Mouse (Mus musculus) mesoderm, embryonic 11.5 days (tissue): ENCODE data around the gene Ces3b.
"Not testable (repeated sequence)": the region's sequence is repeated elsewhere in the genome, so short reads cannot be mapped to it uniquely, and the experiment has no call there.

ENCODE experiments used
- DNase-seq: peaks from one replicate; pipeline ENCODE4 v3.0.0-alpha.2; 2012; ENCODE audit warnings: low read depth, low spot score

Ces3b gene

DNA sequence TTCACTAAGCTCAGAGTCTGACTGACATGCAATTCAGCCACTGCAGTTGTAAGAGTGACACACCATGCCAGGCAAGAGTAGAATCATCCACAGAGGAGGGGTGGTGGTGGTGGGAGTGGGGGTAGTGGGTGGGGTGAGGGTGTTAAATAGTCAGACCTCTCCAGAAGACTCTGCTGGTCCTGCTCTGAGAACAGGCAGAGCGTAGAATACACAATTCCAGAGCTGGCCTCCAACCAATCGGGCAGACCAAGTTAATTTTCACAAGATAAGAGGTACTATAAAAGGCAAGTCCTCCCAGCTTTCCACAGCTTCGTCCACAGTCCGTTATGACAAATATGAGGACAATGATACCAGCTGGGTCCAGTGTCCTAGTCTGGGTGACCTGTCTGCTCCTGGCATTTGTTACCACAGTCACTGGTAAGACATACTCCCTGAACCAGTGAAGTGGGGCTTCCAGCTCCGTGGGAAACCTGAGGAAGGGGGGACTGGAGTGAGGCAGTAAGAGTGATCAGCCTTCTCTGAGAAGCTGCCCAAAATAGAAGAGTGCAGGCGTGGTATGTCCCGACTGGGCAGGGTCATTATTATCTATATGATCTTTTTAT, at the start of gene Ces3b:
Gene Ces3b (plus strand): TSS at position 305 of the 602 bp plus-strand sequence.
- DNase-seq, result no peak

DNA sequence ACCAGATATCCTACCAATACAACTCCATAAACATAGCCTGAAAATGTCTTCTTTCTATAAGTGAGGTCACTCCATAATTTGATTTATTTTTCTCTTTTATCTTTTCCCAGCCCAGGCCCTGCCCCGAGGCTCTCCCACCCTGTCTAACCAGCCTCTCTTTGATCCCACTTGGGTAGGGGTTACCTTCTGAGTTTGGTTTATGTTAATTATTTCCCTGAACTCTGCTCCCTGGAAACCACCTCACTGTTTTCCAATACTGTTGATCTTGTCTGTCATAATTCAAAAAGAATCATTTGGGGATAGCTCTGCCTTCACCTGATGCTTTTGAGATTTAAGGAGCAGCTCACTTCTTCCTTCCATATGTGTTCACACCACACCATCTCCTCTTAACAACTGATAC, 40.0 kb upstream of the Ces3b start:
- no peak for DNase-seq

DNA sequence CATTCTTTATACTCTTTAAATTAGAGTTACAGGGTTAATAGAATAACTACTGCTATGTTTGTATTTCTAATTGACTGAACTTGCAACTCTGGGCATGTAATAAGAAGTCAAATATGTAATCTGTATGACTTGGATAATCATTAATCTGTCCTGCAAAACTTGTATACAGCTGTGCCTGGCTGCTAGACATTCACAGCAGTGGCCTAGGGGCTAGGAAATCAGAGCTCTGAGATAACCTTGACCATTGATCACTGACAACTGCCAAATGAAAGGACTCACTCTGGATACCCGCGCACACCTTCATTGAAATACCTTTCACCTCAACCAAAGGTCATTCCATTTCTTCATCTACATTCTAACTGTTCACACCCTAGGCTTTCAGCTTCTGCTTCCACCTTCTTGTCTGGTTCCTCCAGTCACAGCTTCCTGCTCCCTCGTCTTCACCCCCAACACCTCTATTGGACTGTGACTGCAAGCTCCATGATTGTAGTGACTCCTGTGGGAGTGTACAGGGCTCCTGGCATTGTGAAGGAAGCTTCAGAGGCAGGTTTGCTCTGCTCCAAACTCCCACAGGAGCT, 37.6 kb upstream of the Ces3b start:
- no peak for DNase-seq

DNA sequence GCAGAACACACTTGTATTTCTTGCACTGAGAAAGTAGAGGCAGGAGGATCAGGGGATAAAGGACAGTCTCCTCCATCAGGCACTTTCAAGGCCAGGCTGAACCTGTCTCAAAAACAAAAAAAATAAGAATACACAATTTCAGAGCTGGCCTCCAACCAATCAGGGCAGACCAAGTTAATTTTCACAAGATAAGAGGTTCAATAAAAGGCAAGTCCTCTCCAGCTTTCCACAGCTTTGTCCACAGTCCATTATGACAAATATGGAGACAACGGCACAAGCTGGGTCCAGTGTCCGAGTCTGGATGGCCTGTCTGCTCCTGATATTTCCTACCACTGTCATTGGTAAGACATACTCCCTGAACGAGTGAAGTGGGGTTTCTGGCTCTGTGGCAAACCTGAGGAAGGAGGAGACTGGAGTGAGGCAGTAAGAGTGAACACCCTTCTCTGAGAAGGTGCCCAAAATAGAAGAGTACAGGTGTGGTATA, 35.1 kb upstream of the Ces3b start, which contains the start of gene Ces3a:
Gene Ces3a (plus strand): TSS at position 231 of the 484 bp plus-strand sequence.
- no peak for DNase-seq

DNA sequence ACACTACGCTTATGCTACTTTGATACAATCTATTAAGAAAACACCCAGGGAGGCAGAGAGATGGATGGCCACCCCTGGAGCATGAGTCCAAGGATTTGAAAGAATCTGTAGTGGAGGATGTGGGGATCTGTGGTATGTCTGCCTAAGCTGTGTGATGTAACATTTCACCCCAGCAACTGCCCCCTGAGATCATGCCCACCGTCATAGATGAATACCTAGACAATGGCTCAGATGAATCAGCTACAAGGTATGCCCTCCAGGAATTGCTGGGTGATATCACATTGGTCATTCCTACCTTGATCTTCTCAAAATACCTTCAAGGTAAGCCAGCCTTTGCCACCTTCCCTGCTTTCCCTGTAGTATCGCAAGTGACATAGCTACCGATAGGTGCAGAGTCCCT, 27.3 kb upstream of the Ces3b start:
- no peak for DNase-seq

DNA sequence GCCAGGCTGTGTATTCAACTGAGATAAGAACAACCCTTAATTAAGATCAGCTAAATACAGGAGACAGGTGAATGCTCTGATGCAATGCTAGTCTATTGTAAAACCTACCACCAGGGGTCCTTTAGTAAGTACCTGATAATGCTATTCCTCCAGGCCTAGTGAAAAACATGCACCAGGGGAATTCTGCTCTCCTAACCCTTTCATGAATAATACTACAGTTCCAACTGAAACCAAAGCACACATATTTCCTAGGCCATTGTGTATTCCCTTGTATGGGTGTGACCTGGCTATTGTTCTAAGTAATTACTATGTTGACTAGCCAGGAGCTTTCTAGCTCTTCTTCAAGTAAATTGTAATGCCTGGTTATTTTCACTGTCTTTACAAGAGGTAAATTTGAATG, 23.5 kb upstream of the Ces3b start:
- DNase-seq, result no peak

DNA sequence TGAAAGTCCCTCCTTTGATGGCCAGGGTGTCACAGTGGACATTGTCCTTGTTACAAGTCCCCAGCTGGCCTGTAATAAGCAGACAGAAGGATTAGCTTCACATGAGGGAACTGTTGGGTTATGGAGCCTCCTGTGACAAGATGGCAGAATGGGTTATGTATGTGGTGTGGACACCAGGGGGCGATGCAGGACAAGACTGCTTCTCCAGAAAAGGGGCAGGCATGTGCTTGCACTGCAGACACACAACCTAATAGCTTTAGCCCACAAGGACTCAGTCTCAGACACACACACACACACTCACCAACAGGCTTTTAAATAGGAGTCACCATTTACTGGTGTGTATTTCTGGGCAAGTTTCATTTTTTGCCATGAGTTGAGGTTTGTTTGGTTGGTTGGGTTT, 16.8 kb upstream of the Ces3b start:
- DNase-seq, result peak; percentile 66

DNA sequence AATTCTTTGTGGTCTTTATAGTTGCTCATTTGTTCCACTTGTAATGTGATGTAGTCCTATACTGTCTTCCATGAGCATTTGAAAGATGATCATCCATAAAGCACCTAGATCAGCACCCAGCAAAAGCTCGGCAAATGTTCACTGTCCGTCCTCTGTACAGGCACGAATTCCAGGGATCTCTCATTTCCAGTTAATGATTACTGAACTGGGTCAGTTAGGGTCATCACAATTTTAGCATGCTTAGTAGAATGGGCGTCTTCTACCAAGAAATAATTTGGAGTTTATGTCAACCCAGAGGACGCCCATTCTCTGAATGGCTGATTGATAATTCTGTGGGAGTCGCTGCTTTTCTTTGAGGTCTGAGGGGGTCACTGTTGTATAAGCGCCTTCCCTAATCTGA, 15.6 kb upstream of the Ces3b start:
- DNase-seq, result not testable (repeated sequence)

DNA sequence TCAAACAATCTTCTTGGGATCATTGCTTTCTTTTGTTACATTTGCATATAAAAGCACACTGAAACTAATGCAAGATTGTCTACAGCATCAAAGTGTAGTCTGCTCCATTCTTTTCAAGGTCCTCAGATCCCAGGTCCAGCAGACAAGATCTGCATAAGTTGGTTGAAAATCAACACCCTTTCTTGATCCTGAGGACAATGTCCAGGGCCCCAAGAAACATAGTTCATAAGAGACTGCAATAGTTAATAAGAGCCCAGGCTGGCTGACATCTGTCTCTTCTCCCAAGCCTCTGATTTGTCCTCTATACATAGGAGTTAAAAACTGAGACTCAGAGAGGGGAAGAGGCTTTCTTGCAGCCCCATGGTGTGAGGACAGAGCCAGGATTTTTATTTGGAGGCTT, 14.6 kb upstream of the Ces3b start:
- no peak for DNase-seq

DNA sequence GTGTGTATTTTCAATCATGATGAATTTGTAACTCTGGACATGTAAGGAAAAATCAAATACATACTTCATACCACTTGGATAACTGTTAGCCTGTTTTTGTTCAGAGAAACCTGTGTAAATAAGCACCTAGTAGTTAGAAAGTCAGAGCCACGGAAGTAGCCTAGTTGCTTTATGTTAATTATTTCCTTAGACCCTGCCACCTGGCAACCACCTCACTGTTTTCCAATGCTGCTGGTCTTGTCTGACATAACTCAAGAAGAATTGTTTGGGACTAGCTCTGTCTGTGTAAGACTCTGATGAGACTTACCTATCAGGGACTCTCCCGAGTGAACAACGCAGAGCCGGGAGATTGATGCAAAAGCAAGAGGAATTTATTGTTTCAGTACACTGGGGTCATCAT, 7.0 kb upstream of the Ces3b start:
- no peak for DNase-seq

DNA sequence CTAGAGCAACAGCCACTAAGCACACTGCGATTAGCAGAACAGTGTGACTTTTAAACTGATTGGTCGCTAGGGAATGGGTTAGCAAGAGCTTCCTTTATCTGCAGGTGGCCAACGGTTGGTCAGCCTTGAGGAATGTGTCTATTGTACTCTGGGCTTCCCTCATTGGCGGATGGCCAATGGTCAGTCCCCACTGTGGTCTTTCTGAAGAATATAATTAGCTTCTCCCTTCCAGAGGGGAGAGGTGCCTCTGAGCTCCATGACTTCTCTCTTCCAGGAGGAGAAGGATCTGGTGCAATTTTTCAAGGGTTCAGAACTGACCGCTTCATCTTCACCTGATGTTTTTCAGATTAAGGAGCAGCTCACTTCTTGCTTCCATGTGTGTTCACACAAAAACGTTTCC, 6.5 kb upstream of the Ces3b start:
- no peak for DNase-seq

DNA sequence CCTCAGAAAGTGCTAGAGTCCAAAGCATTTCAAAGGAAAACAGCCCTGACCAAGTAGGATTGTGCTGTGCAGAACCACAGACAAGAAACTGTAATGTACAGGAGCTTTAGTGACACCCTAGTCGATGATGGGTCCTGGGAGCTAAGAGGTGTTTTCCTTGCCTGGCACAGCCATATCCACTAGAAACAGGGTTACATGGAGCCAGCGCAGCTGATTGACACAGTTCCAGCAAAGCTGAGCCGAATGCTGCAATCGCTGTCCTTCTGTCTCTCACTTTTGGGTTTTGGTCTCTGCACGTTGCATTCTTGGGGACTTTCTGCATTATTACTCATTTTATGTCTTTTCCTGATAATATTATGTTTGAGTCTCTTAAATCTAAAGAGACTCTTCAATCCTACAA, 5.0 kb upstream of the Ces3b start:
- no peak for DNase-seq

DNA sequence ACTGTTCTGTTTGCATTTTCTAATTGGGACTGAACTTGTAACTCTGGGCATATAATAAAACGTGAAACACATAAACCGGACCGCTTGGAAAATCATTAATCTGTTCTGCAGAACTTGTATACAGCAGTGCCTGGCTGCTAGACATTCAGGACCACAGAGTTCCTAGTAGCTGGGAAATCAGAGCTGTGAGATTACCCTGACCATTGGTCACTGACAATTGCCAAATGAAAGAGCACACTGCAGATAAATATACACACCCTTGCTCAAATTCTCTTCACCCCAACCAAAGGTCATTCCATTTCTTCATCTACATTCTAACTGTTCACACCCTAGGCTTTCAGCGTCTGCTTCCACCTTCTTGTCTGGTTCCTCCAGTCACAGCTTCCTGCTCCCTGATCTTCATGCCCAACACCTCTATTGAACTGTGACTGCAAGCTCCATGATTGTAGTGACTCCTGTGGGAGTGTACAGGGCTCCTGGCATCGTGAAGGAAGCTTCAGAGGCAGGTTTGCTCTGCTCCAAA, 2.7 kb upstream of the Ces3b start:
- no peak for DNase-seq

DNA sequence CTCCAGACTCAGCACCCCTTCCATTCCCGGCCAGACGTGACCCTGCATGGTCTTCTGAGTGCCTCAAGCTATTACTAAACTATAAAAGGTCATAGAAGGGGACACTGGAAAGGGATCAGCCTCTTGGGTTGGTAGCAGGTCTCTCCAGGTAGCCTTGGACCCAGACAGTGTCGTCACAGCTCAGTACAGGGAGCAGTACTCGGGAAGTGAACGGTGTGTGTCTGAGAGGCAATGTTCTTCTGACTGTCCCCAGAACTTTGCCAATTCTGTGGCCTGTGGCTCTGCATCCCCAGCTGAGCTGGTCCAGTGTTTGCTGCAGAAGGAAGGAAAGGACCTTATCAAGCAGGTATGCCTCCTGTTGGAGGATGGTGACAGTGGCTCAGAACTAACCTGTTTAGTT, 4.6 kb downstream of the Ces3b start:
- not testable (repeated sequence) for DNase-seq

DNA sequence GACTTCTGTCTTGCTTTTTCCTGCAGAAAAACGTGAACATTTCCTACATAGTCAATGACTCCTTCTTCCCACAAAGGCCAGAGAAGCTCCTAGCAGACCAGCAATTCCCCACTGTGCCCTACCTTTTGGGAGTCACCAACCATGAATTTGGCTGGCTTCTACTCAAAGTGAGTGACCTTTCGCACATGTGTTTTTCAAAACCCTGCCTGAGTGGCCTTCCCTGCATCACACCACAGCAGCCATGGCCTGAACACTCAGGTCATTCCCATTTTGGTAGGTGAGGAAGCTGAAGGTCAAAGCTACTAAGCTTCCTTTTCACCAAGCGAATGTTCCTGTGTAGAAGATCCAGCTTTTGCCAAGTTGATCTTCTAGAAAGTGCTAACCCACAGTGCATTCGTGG, 5.0 kb downstream of the Ces3b start:
- DNase-seq, result no peak

DNA sequence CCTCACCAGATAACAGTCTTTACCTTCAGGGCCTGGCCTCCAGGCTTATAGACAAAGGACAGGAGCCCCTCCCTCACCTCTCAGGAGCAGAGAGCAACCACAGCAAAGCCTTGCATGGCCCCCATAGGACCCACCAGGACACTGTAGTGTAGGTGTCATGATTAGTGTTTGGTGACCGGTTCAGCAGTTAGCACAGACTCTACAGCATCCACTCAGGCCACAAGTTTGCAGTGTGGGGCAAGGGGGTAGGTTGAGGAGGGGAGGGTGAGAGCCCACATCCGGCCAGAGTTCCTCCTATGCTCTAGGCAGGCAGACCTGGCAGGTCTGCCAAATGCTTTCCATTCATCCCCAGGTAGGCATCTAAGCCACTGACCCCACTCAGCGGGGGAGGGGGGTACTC, 10.4 kb downstream of the Ces3b start:
- no peak for DNase-seq

DNA sequence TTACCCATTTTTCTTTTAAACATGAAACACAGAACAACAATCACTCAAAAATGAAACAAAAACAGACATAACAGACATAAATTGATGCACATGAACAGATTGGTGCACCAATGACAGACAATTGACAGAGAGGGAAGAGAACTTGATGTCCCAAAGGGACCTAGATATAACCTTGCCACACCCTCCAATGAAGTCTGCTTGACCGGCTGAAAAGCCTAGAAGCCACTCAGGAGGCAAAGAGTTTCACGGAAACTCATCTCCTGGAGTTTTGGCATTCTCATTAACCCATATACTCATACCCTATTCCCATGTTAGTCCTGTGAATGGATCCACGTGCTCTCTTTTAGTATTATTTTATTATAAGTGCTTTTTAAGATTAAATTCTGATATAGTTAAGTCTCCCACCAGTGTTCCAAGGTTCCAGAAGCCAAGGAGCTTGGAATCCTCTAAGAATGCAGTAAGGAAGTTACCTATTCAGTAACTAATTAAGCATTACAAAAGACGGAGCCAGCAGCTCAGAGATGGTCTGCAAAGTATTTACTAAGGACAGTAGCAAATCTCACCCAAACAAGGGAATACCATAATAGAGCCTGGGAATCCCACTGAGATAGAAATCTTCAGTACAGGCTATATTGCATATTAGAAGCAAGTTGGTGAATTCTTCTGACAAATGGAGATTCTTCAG, 18.7 kb downstream of the Ces3b start:
- not testable (repeated sequence) for DNase-seq

DNA sequence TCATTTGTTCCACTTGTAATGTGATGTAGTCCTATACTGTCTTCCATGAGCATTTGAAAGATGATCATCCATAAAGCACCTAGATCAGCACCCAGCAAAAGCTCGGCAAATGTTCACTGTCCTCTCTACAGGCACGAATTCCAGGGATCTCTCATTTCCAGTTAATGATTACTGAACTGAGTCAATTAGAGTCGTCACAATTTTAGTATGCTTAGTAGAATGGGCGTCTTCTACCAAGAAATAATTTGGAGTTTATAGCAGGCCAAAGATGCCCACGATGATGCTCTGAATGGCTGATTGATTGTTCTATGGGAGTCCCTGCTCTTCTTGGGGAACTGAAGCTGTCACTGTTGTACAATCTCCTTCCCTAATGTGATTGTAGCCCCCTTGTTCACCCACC, 20.1 kb downstream of the Ces3b start:
- not testable (repeated sequence) for DNase-seq

DNA sequence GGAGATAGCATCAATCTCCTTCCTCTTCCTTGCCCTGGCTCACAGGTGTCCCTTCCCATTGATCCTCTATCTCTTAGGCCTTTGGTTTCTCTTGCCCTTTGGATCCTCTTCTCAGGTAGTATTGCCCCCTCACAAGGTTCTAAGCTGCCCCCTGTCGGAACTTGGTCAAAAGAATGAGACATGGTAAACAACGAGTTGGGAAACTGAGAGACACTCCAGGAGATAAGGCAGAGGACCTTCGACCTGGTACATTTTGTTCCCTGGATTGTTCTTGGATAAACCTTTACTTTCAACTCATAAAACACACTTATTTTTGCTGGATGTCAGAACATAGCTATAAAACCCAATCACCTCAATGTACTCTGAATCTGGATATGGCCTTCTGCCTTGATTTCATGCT, 20.7 kb downstream of the Ces3b start:
- DNase-seq, result no peak

DNA sequence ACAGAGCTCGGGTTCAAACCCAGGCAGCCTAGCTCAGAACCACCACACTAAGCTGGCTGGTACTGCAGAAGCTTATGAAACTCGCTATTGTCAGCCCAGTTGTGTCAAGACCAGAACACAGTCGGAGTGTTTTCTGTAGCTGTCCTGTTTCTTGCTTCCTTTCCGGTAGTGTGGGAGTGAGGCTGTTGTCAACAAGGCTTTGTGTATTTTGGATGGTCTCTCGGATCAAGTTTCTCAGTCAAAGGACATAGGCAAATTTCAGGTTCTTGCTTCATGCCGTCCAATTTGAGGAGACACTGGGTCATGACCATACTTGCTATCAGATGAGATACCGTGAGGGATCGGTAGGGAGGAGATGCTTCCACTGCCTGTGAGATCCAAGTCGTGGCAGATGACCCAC, 46.3 kb downstream of the Ces3b start:
- no peak for DNase-seq

DNA sequence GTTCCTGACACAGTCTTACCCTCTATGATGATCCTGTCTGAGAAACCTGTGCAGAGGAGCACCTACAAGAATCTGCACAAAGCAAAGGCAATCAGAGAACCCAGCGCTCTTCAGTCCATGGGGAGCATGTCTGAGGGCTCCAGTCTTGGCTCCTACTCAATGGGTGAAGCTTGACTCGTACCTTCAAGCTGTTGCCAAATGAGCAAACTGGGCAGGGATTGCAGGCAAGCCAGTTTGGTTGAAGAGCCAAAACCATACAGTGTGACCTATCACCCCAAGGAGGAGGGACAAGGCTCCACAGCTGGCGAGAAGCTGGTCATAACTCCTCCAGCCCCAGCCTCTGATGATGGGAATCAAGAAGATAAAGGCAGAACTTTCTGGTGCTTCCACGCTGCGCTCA, 48.0 kb downstream of the Ces3b start, which contains the start of gene Ces4a:
Gene Ces4a (plus strand): TSS at position 292 of the 400 bp plus-strand sequence.
- no peak for DNase-seq

DNA sequence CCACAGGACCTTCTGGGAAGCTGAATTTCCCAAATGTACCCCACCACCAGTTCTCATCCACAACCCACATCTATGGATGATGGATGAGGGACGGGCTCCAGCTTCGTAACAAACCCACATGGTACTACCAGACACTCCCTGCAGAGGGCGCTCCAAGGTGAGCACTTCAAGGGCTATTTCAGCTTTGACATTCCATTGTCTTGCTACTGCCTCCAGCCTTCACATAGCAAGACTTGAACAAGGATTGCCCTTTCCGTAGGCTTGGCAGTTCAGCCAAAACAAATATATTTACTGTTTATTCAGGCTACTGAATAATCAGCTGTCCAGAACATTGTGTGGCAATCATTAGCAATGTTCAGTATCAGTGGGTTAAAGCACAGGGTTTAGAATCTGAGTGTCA, 54.9 kb downstream of the Ces3b start:
- DNase-seq, result peak; percentile 44

DNA sequence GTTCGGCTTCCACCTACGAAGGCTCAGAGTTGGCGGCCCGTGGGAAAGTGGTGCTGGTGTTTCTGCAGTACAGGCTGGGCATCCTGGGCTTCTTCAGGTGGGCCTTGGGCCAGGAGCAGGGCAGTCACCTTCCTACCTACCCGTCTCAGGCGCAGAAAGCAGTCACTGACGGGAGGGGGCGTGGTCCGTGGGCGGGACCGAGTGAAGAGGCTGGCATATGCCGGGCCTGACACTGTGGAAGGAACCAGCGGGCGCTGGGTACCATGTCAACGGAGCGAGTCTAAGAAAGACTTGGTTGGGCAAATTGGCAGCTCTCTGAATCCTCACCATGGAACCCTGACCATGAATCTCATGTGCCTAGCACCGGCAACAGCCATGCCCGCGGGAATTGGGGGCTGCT, 58.8 kb downstream of the Ces3b start:
- no peak for DNase-seq
